Mouse (Mus musculus): ENCODE data around the gene Copb1. TPM values are rescaled to one million over a fixed set of nuclear protein-coding genes. Genes with fewer than 3 reads are reported as not detected.
"Not testable (repeated sequence)": the region's sequence is repeated elsewhere in the genome, so short reads cannot be mapped to it uniquely, and the experiment has no call there.

Copb1 gene
- polyA plus RNA-seq, 1 experiment from 2014 or later = 160 TPM

DNA sequence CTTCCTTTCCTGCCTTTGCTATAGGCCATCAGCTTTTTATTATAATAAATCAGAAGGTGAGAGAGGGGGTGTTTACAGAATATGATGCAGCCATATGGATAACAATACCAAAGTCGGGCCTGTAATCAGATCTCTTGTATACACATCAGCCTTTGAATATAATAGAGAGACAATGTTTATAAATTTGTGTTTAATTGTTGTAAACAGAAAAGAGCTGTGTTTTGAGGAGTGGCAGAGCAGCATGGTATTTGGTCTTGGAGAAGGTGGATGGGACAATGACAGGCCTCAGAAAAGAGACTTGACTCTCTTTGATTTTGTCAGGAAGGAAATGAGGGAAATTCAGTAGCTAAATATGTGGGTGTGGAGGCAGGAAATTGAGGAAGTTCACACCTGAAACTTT is 56.3 kb downstream of the Copb1 start:
- Histone ChIP-seq H3K9ac (replicated peaks; ENCODE audit: low read length) (no peak overlapping the region), H3K4me3 (ENCODE audit: low read depth, low read length) (no peak overlapping the region)
- 90% methylated on average over 1 of the region's 1 CpGs for WGBS

DNA sequence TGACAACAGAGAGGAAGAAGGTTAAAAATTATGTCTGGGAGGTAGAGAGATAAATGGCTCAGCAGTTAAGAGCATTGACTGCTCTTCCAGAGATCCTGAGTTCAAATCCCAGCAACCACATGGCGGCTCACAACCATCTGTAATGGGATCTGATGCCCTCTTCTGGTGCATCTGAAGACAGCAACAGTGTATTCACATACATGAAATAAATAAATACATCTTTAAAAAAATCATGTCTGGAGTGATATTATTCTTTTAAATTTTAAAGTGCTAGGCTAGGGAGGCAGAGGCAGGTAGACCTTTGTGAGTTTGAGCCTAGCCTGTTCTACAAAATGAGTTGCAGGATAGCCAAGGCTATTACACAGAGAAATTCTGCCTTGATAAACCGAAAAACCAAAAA is 57.9 kb downstream of the Copb1 start:
- H3K4me3 ChIP-seq (ENCODE audit: low read depth, low read length); DNase-seq (ENCODE audit: low spot score); ATAC-seq (replicated peaks; ENCODE audit: insufficient number of reproducible peaks, low FRiP score, low TSS enrichment, low read depth); H3K36me3 ChIP-seq (replicated peaks; ENCODE audit: control insufficient read depth, insufficient read depth, low read depth, low read length); H3K27me3 ChIP-seq (ENCODE audit: control insufficient read depth, insufficient read depth, low read length); H3K4me2 ChIP-seq (ENCODE audit: low read depth, low read length); H3K4me1 ChIP-seq (ENCODE audit: control insufficient read depth, insufficient read depth, low read length); H3K27ac ChIP-seq (replicated peaks; ENCODE audit: low read depth, low read length); H3K9ac ChIP-seq (replicated peaks; ENCODE audit: low read length); H3K9me3 ChIP-seq (replicated peaks; ENCODE audit: control insufficient read depth, low read length): not testable (repeated sequence)
- 86% methylated on average over 2 of the region's 2 CpGs for WGBS

More for the DNA sequence above, 56.3 kb downstream of the Copb1 start:
- Histone ChIP-seq H3K27ac (replicated peaks; ENCODE audit: low read depth, low read length) (no peak overlapping the region), H3K4me1 (ENCODE audit: control insufficient read depth, insufficient read depth, low read length) (no peaks in the 10 kb centered on the region), H3K27me3 (ENCODE audit: control insufficient read depth, insufficient read depth, low read length) (no peaks in the 10 kb centered on the region), H3K4me2 (ENCODE audit: low read depth, low read length) (no peak overlapping the region), H3K36me3 (replicated peaks; ENCODE audit: control insufficient read depth, insufficient read depth, low read depth, low read length) (no peaks in the 10 kb centered on the region), H3K9me3 (replicated peaks; ENCODE audit: control insufficient read depth, low read length) (no peaks in the 10 kb centered on the region)
- no peak for DNase-seq (ENCODE audit: low spot score)
- ATAC-seq (replicated peaks; ENCODE audit: insufficient number of reproducible peaks, low FRiP score, low TSS enrichment, low read depth) = no peak

GRCm38 (mm10) chr7:114194788-114195187 is 59.7 kb downstream of the Copb1 start:
- not testable (repeated sequence) for H3K4me1 ChIP-seq (ENCODE audit: control insufficient read depth, insufficient read depth, low read length); ATAC-seq (replicated peaks; ENCODE audit: insufficient number of reproducible peaks, low FRiP score, low TSS enrichment, low read depth); H3K27me3 ChIP-seq (ENCODE audit: control insufficient read depth, insufficient read depth, low read length); H3K9ac ChIP-seq (replicated peaks; ENCODE audit: low read length); H3K4me2 ChIP-seq (ENCODE audit: low read depth, low read length); H3K27ac ChIP-seq (replicated peaks; ENCODE audit: low read depth, low read length); H3K36me3 ChIP-seq (replicated peaks; ENCODE audit: control insufficient read depth, insufficient read depth, low read depth, low read length); H3K9me3 ChIP-seq (replicated peaks; ENCODE audit: control insufficient read depth, low read length); DNase-seq (ENCODE audit: low spot score); H3K4me3 ChIP-seq (ENCODE audit: low read depth, low read length)
- WGBS = 72% methylated on average over 2 of the region's 2 CpGs

GRCm38 (mm10) chr7:114194224-114194623 is 60.3 kb downstream of the Copb1 start:
- Histone ChIP-seq H3K27ac (replicated peaks; ENCODE audit: low read depth, low read length) (no peak overlapping the region), H3K4me3 (ENCODE audit: low read depth, low read length) (no peak overlapping the region), H3K4me2 (ENCODE audit: low read depth, low read length) (no peak overlapping the region), H3K27me3 (ENCODE audit: control insufficient read depth, insufficient read depth, low read length) (no peaks in the 10 kb centered on the region), H3K4me1 (ENCODE audit: control insufficient read depth, insufficient read depth, low read length) (no peaks in the 10 kb centered on the region), H3K9ac (replicated peaks; ENCODE audit: low read length) (no peak overlapping the region), H3K9me3 (replicated peaks; ENCODE audit: control insufficient read depth, low read length) (no peaks in the 10 kb centered on the region), H3K36me3 (replicated peaks; ENCODE audit: control insufficient read depth, insufficient read depth, low read depth, low read length) (no peaks in the 10 kb centered on the region)
- WGBS = 85% methylated on average over 4 of the region's 4 CpGs
- DNase-seq (ENCODE audit: low spot score) = no peak
- ATAC-seq (replicated peaks; ENCODE audit: insufficient number of reproducible peaks, low FRiP score, low TSS enrichment, low read depth) = no peak

DNA sequence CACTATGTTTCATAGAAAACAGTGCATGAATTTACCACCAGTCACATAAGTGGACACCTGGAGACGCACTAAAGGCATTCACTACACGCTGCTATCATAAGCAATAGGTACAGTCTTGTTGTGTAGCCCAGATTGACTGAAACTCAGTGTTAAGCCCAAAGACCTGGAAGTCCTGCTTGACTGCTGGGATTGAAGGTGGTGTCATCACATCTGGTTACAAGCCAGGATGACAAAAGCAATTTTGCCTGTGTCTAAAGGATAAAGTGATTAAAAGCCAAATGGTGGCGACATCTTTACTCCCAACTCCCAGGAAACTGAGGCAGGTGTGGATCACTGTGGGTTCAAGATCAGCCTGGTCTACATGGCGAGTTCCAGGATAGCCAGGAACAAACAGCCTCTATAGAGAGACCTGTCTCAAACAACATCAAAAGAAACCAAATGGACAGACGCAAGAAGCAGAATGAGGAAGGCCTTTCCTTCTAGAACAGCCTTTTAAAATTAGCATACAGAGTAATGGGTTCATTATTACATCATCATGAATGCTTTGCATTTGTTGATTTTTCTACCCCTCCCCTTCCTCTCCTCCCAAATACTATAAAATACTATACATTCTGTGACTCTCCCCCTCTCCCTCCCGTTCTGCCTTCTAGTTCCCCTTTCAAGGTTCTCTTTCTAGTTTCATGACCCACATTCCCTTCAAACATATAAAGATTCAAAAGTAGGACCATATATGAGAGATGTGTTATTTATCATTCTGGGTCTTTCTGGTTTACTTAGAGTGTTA is 61.0 kb downstream of the Copb1 start:
- Histone ChIP-seq H3K4me3 (ENCODE audit: low read depth, low read length) (no peak overlapping the region), H3K4me2 (ENCODE audit: low read depth, low read length) (no peak overlapping the region), H3K4me1 (ENCODE audit: control insufficient read depth, insufficient read depth, low read length) (no peaks in the 10 kb centered on the region), H3K27ac (replicated peaks; ENCODE audit: low read depth, low read length) (no peak overlapping the region), H3K9me3 (replicated peaks; ENCODE audit: control insufficient read depth, low read length) (no peaks in the 10 kb centered on the region), H3K27me3 (ENCODE audit: control insufficient read depth, insufficient read depth, low read length) (no peaks in the 10 kb centered on the region), H3K9ac (replicated peaks; ENCODE audit: low read length) (no peak overlapping the region), H3K36me3 (replicated peaks; ENCODE audit: control insufficient read depth, insufficient read depth, low read depth, low read length) (no peaks in the 10 kb centered on the region)
- DNase-seq (ENCODE audit: low spot score) = no peak
- no peak for ATAC-seq (replicated peaks; ENCODE audit: insufficient number of reproducible peaks, low FRiP score, low TSS enrichment, low read depth)
- WGBS = 84% methylated on average over 6 of the region's 6 CpGs

GRCm38 (mm10) chr7:114192581-114192980 is 61.9 kb downstream of the Copb1 start:
- Histone ChIP-seq H3K27ac (replicated peaks; ENCODE audit: low read depth, low read length) (no peak overlapping the region), H3K4me3 (ENCODE audit: low read depth, low read length) (no peak overlapping the region), H3K27me3 (ENCODE audit: control insufficient read depth, insufficient read depth, low read length) (no peaks in the 10 kb centered on the region), H3K4me1 (ENCODE audit: control insufficient read depth, insufficient read depth, low read length) (no peaks in the 10 kb centered on the region), H3K36me3 (replicated peaks; ENCODE audit: control insufficient read depth, insufficient read depth, low read depth, low read length) (no peaks in the 10 kb centered on the region), H3K4me2 (ENCODE audit: low read depth, low read length) (no peak overlapping the region), H3K9me3 (replicated peaks; ENCODE audit: control insufficient read depth, low read length) (no peaks in the 10 kb centered on the region), H3K9ac (replicated peaks; ENCODE audit: low read length) (no peak overlapping the region)
- ATAC-seq (replicated peaks; ENCODE audit: insufficient number of reproducible peaks, low FRiP score, low TSS enrichment, low read depth) (no peak), DNase-seq (ENCODE audit: low spot score) (no peak)
- 46% methylated on average over 3 of the region's 3 CpGs for WGBS

- Histone ChIP-seq H3K9ac (replicated peaks; ENCODE audit: low read length) (no peak overlapping the region), H3K36me3 (replicated peaks; ENCODE audit: control insufficient read depth, insufficient read depth, low read depth, low read length) (no peaks in the 10 kb centered on the region), H3K4me1 (ENCODE audit: control insufficient read depth, insufficient read depth, low read length) (no peaks in the 10 kb centered on the region), H3K4me2 (ENCODE audit: low read depth, low read length) (no peak overlapping the region), H3K27ac (replicated peaks; ENCODE audit: low read depth, low read length) (no peak overlapping the region), H3K27me3 (ENCODE audit: control insufficient read depth, insufficient read depth, low read length) (no peaks in the 10 kb centered on the region), H3K4me3 (ENCODE audit: low read depth, low read length) (no peak overlapping the region), H3K9me3 (replicated peaks; ENCODE audit: control insufficient read depth, low read length) (no peaks in the 10 kb centered on the region)
- DNase-seq (ENCODE audit: low spot score) (no peak), ATAC-seq (replicated peaks; ENCODE audit: insufficient number of reproducible peaks, low FRiP score, low TSS enrichment, low read depth) (no peak)
- 76% methylated on average over 6 of the region's 6 CpGs for WGBS
Observed at GRCm38 (mm10) chr7:114183416-114183815, 71.1 kb downstream of the Copb1 start.

DNA sequence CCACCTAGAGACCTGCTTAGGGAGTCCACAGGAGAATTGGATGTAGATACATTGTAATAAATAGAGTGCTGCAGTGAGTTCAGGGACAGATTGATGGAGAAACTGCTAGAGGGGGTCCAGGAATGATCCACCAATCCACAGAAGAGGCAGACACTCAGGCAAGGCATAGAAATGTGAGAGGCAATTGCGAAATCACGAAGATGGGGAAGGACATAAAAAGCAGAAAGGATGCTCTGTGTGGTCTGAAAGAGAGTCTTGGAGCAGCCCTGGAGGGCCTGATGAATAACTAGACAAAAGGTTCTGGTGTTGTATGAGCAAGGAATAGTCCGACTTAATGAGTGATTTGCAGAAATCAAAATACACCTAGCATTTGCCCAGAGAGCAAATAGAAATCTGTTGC is 71.8 kb downstream of the Copb1 start:
- no peaks in the 10 kb centered on the region for H3K4me1 ChIP-seq (ENCODE audit: control insufficient read depth, insufficient read depth, low read length)
- H3K9ac ChIP-seq (replicated peaks; ENCODE audit: low read length) = no peak overlapping the region
- no peaks in the 10 kb centered on the region for H3K9me3 ChIP-seq (replicated peaks; ENCODE audit: control insufficient read depth, low read length)
- ATAC-seq (replicated peaks; ENCODE audit: insufficient number of reproducible peaks, low FRiP score, low TSS enrichment, low read depth) (no peak), DNase-seq (ENCODE audit: low spot score) (no peak)
- no peaks in the 10 kb centered on the region for H3K27me3 ChIP-seq (ENCODE audit: control insufficient read depth, insufficient read depth, low read length)
- WGBS = 89% methylated on average over 3 of the region's 3 CpGs
- no peaks in the 10 kb centered on the region for H3K36me3 ChIP-seq (replicated peaks; ENCODE audit: control insufficient read depth, insufficient read depth, low read depth, low read length)
- no peak overlapping the region for H3K27ac ChIP-seq (replicated peaks; ENCODE audit: low read depth, low read length)
- no peak overlapping the region for H3K4me2 ChIP-seq (ENCODE audit: low read depth, low read length)
- no peak overlapping the region for H3K4me3 ChIP-seq (ENCODE audit: low read depth, low read length)

Measured in embryonic facial prominence, embryonic 11.5 days (tissue).